Mouse (Mus musculus): ENCODE results near the gene Ear6. TPM values are rescaled to one million over a fixed set of nuclear protein-coding genes. Genes with fewer than 3 reads are reported as not detected.

Ear6 gene
- not detected for polyA plus RNA-seq (2015; fragmentation: Illumina TruSeq; extraction: RNeasy Lipid Tissue Mini Kit (QIAGEN cat#74804); ENCODE audit: insufficient read depth, low read depth, low replicate concordance)

DNA sequence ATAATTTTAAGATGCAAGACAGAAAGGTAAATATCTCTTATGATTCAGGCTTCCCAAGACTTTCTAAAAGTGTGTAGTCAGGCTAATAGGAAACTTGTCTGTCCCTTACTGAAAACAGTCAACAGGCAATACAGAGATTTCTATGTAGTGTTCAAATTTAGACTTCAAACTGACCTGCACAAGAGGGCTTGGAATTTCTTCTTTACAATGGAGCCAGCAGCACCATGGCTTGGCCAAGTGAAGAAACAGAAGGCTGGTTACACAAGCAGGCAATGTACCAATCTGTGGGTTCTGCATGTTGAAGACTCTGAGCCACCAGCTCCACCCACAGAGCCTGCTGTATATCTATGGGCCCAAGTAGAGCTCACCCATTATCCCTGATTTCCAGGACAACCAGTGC lies at the start of gene Ear6:
Gene Ear6 (plus strand): TSS at position 301 of the 400 bp plus-strand sequence.

DNA sequence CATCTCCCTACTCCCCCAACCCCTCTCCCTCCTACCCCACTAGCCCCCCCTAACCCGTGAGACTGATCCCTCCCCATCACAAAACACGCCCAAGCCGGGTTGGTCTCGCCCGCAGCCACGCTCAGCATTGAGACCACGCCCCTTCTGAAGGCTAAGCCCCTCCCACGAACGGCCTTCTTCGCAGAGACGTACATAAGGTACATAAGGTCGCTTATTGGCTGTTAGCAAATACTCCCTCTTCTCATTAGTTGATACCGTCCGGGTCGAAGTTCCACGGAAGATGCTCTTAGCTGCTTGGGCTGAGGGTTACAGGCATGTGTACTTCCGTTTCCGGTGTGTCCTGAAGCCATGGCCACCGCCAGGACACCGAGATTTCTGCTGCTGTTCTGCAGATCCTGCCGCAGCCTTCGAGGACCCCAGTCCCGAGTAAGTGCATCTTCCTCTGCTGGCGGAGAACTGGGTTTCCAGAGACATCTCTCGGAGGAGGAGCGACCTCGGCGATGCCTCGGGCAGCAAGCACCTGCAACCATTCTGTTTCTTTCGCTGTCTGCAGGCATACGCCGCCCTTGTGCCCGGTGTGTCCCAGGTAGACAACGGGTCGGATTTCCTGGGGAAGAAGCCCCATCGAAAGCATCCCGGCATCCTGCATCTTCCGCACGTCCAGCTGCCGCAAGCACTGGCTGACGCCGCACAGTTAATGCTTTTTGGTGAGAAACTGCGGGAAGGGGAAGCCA lies 31.3 kb downstream of the Ear6 start, which contains the start of gene Mettl17:
Gene Mettl17 (plus strand): TSS at position 245 of the 734 bp plus-strand sequence.

DNA sequence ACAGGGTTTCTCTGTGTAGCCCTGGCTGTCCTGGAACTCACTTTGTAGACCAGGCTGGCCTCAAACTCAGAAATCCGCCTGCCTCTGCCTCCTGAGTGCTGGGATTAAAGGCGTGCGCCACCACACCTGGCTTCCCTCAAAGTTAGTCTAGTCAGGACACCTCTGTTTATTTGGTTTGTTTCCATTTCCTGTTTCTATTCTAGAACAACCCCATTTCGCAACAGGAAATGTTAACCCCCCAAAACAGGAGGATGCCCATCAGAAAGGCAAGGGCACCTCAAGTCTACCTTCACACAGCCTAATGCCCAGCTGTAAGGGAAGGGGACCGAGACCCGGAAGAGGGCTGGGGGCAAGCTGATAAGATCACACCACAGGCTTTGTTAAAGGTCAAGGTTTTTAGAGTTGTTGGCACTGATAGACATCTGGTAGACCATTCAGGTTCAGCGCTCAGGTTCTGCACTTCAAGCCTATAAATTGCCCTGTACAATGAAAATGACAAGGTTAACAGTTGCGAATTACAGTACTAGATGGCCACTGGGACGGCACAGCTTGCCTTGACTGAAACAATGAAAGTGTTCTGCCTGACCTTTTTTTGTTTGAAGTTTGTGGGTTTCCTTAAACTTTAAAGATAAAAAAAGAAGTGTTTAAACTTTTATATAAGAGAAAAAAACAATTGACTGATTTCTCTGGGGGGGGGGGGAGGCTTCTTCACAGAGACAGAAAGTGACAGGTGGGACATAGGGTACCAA lies 38.9 kb downstream of the Ear6 start, which contains the start of gene Slc39a2:
Gene Slc39a2 (plus strand): TSS at position 699 of the 749 bp plus-strand sequence.

Other genes with a start within 250 kb of the Ear6 start
- gene Gm17078, start 242.4 kb upstream of the Ear6 start, polyA plus RNA-seq (2015; fragmentation: Illumina TruSeq; extraction: RNeasy Lipid Tissue Mini Kit (QIAGEN cat#74804); ENCODE audit: insufficient read depth, low read depth, low replicate concordance), result not detected
- not detected for gene Gm4181, start 218.0 kb upstream of the Ear6 start, polyA plus RNA-seq (2015; fragmentation: Illumina TruSeq; extraction: RNeasy Lipid Tissue Mini Kit (QIAGEN cat#74804); ENCODE audit: insufficient read depth, low read depth, low replicate concordance)
- not detected for gene Gm17079, start 158.2 kb upstream of the Ear6 start, polyA plus RNA-seq (2015; fragmentation: Illumina TruSeq; extraction: RNeasy Lipid Tissue Mini Kit (QIAGEN cat#74804); ENCODE audit: insufficient read depth, low read depth, low replicate concordance)
- gene Gm5800, start 136.5 kb upstream of the Ear6 start, polyA plus RNA-seq (2015; fragmentation: Illumina TruSeq; extraction: RNeasy Lipid Tissue Mini Kit (QIAGEN cat#74804); ENCODE audit: insufficient read depth, low read depth, low replicate concordance), result not detected
- gene Ang4, start 80.1 kb upstream of the Ear6 start, polyA plus RNA-seq (2015; fragmentation: Illumina TruSeq; extraction: RNeasy Lipid Tissue Mini Kit (QIAGEN cat#74804); ENCODE audit: insufficient read depth, low read depth, low replicate concordance), result not detected
- gene AY358078, start 53.7 kb upstream of the Ear6 start, polyA plus RNA-seq (2015; fragmentation: Illumina TruSeq; extraction: RNeasy Lipid Tissue Mini Kit (QIAGEN cat#74804); ENCODE audit: insufficient read depth, low read depth, low replicate concordance), result not detected
- gene Mettl17, start 31.1 kb downstream of the Ear6 start, polyA plus RNA-seq (2015; fragmentation: Illumina TruSeq; extraction: RNeasy Lipid Tissue Mini Kit (QIAGEN cat#74804); ENCODE audit: insufficient read depth, low read depth, low replicate concordance), result 14.3 TPM
- gene Slc39a2, start 39.2 kb downstream of the Ear6 start, polyA plus RNA-seq (2015; fragmentation: Illumina TruSeq; extraction: RNeasy Lipid Tissue Mini Kit (QIAGEN cat#74804); ENCODE audit: insufficient read depth, low read depth, low replicate concordance), result 1.00 TPM
- 19.1 TPM for gene Ndrg2, start 60.5 kb downstream of the Ear6 start, polyA plus RNA-seq (2015; fragmentation: Illumina TruSeq; extraction: RNeasy Lipid Tissue Mini Kit (QIAGEN cat#74804); ENCODE audit: insufficient read depth, low read depth, low replicate concordance)
- gene Tppp2, start 64.7 kb downstream of the Ear6 start, polyA plus RNA-seq (2015; fragmentation: Illumina TruSeq; extraction: RNeasy Lipid Tissue Mini Kit (QIAGEN cat#74804); ENCODE audit: insufficient read depth, low read depth, low replicate concordance), result not detected
- not detected for gene Rnase13, start 69.1 kb downstream of the Ear6 start, polyA plus RNA-seq (2015; fragmentation: Illumina TruSeq; extraction: RNeasy Lipid Tissue Mini Kit (QIAGEN cat#74804); ENCODE audit: insufficient read depth, low read depth, low replicate concordance)
- 17.2 TPM for gene Arhgef40, start 131.0 kb downstream of the Ear6 start, polyA plus RNA-seq (2015; fragmentation: Illumina TruSeq; extraction: RNeasy Lipid Tissue Mini Kit (QIAGEN cat#74804); ENCODE audit: insufficient read depth, low read depth, low replicate concordance)
- not detected for gene Tmem253, start 162.0 kb downstream of the Ear6 start, polyA plus RNA-seq (2015; fragmentation: Illumina TruSeq; extraction: RNeasy Lipid Tissue Mini Kit (QIAGEN cat#74804); ENCODE audit: insufficient read depth, low read depth, low replicate concordance)
- 9.1 TPM for gene Zfp219, start 167.0 kb downstream of the Ear6 start, polyA plus RNA-seq (2015; fragmentation: Illumina TruSeq; extraction: RNeasy Lipid Tissue Mini Kit (QIAGEN cat#74804); ENCODE audit: insufficient read depth, low read depth, low replicate concordance)
- gene Olfr221, start 188.8 kb downstream of the Ear6 start, polyA plus RNA-seq (2015; fragmentation: Illumina TruSeq; extraction: RNeasy Lipid Tissue Mini Kit (QIAGEN cat#74804); ENCODE audit: insufficient read depth, low read depth, low replicate concordance), result not detected